Mouse (Mus musculus) left cerebral cortex, postnatal 14 days (tissue): ENCODE results near the gene Slc16a13. TPM values are rescaled to one million over a fixed set of nuclear protein-coding genes. Genes with fewer than 3 reads are reported as not detected.
"Not testable (repeated sequence)": the region's sequence is repeated elsewhere in the genome, so short reads cannot be mapped to it uniquely, and the experiment has no call there.

Experiments
- DNase-seq, 2 experiments: peaks; one replicate each; pipeline ENCODE4 v3.0.0; 2021 to 2022; ENCODE audit warnings: low spot score in 2 of 2, mixed read lengths in 1 of 2
- intact Hi-C: fragments of 180-260 bp; cut with DNase I; formaldehyde crosslinking; loops from one replicate; pipeline ENCODE4 v1.15.1; 2025
- microRNA-seq, 2 experiments: library from miRNA; unstranded; fragments of <30 nt; microRNA quantifications; one replicate each; pipeline ENCODE4 v1.2.0; 2022
- total RNA-seq, 2 experiments: library from RNA; stranded (reverse); gene quantifications; 2 replicates each; pipeline ENCODE4 v1.2.3; 2021

The Slc16a13 gene
- total RNA-seq, 2 experiments from 2014 or later: 8.3 to 10.4 TPM

DNA sequence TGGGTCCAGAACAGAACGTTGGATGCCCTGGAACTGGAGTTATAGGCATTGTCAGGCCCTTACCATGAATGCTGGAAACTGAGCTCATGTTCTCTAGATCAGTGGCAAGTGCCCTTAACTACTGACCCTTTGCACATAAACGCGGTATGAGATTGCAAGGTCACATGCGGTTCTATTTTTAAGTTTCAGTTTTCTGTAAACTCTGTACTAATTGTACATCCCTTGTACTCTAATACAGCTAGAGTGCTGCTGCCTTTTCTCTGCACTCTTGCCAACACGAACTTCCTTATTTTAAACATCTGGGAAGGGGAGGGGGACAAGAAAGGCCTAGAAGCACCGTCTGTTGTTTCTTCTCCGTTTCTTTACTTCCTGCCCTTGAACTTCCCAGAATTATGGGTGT lies 35.7 kb downstream of the Slc16a13 start:
- DNase-seq: no peak
- intact Hi-C loops: no loop called here

DNA sequence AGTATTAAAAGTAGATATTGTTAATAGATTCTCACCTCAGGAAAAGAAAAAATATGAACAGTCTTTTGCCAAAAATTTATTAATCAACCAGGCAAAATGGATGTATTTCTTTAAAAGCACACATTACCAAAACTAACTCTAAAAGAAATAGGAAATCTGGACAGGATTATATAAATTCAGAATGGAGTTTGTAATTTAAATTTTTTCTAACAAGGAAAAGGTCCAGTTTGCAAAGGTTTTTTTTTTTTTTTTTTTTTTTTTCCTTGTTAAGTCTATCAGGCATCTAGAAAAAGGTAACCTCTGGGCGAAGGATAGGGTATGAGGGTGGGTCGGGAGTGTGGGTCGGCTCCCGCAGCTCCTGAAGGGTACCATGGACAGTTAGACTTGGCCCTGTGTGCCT lies 40.4 kb downstream of the Slc16a13 start:
- intact Hi-C loops: no loop called here

DNA sequence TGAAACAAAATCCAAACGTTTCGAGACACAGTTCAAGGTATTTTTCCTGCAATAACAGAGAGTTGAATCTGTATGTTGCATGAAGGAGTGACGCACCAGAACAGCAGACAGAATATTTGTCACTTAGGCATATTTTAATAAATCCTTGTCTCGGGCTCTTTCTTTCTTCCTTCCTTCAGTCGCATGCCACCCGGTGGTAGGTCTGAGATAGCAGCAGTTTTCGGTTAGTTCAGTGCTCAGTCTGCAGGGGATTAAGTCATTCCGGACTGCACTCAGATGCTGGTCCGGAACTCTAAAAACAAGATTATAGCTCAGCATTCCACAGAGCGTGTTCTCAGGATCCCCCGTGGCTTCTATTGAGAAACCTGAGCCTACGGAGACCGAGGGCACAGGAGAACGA lies 41.5 kb downstream of the Slc16a13 start:
- intact Hi-C loops: loop anchor here (2.0 kb wide), 1 partner anchor 105 kb away; no protein-coding TSS in a partner anchor
- DNase-seq: peak in 1 of 2 experiments; percentile 32

More for the DNA sequence above, 40.4 kb downstream of the Slc16a13 start:
- no peak for DNase-seq

DNA sequence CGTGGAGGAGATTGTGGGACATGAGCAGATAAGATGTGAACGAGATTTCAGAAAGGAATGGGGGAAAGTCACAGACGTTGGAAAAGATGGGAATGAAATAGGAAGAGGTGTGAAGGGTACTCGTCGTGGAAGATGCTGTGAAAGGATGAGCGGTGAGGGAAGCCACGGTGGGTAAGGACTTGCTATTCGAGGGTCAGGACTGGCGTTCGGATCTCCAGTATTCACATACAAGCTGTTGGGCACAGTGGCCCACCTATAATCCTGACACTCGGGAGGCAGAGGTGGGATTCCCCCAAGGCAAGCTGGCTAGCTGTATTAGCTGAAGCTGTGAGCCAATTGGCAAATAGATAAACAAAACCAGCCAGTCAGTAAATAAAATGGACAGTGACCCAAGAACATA lies 42.1 kb downstream of the Slc16a13 start:
- DNase-seq: no peak
- intact Hi-C loops: loop anchor here (2.0 kb wide), 1 partner anchor 104 kb away; no protein-coding TSS in a partner anchor

DNA sequence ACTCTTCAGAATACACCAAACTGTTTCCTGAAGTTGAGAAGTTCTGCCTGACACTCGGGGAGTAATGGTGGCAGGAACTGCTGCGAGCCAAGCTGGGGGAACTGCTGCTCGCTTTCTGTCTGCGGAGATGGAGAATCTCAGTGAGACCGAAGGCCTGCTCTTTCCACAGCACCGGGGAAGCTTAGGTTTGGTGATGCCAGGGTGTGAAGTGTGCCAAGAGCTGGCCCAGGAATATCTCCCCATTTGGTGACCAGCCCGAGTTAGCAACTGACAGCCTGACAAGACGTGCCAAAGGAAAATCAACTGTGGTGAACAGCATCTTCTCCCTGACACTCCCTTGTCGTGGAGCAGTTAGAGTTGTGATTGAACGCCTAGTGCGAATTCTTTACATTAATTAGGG lies 42.6 kb downstream of the Slc16a13 start:
- intact Hi-C loops: loop anchor here (2.0 kb wide), 1 partner anchor 104 kb away; no protein-coding TSS in a partner anchor
- DNase-seq: no peak

DNA sequence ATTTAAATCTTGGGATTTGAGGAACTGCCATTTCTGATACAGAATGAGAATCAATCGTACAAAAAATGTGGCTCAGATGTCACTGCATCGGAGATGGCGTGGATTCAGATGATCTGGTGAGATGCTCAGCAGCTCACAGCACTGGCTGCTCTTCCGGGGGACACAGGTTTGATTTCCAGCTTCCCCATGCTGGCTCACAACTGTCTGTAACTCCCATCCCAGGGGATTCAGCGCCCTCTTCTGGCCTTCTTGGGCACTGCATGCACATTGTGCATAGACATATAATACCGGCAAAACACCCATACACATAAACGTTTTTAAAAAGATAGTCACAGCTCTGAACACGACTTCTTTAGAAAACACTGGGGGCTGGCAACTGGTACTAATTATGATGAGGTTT lies 43.2 kb downstream of the Slc16a13 start:
- no peak for DNase-seq
- intact Hi-C loops: loop anchor here (2.0 kb wide), 1 partner anchor 103 kb away; no protein-coding TSS in a partner anchor

DNA sequence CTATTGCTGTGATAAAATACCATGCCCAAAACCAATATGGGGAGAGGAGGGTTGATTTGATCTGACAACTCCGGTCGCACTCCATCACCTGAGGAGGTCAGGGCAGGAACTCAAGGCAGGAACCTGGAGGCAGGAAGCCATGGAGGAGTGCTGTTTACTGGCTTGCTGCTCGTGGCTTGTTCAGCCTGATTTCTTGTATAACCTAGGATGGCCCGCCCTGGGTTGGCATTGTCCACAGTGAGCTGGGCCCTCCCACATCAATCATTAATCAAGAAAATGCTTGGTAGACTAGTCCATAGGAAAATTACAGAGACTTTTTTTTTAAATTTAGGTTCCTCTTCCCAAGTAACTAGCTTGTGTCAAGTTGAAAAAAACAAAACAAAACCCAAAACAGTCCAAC lies 46.4 kb downstream of the Slc16a13 start:
- intact Hi-C loops: no loop called here
- DNase-seq: no peak

DNA sequence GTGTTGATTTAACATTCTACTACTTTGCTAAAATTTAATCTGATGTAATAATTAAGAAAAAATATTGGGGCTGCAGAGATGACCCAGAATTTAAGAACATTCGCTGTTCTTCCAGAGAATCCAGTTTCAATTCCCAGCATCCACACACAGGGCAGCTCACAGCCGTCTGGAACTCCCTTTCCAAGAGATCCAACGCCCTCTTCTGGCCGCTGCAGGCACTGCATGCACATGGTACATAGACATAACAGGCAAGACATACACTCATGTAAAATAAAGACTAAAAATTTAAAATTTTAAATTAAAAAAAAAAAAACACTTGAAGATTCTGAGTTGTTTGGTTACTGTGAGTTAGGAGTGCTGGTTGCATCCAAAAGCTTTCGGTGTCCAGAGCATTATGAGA lies 48.6 kb downstream of the Slc16a13 start:
- intact Hi-C loops: no loop called here
- DNase-seq: no peak

DNA sequence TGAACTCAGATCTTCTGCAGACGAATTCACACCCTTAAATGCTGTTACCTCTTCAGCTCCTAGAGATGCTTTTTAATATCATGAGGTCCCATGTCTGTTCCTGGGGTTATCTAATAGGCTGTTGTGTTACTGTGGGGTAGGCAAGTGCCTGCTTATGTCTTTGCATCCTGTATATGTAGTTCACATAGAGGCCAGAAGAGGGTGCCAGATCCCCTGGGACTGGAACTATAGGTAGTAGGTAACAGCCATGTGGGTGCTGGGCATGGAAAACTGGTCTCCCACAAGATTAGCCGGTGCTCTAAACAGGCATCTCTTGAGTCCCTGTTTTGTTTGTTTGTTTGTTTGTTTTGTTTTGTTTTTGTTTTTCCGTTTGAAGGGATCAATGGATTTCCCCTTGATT lies 49.0 kb downstream of the Slc16a13 start:
- intact Hi-C loops: no loop called here

DNA sequence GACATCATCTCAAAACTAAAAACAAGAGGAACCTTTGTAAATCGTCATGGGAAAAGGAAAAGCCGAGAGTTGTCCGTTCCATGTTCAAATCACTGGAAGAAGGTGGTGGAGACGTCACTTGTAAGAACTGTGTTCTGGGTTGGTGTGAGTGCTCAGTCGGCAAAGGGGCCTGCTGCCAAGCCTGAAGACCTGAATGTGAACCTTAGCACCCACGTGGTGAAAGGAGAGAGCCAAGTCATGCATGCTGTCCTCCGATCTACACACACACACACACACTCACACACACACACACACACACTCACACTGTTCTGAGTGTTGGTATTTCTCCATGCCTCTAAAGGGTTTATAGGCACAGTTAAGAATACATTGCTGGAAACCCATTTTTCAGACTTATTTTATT lies 49.7 kb downstream of the Slc16a13 start:
- no peak for DNase-seq
- intact Hi-C loops: no loop called here

More for the DNA sequence above, 49.0 kb downstream of the Slc16a13 start:
- DNase-seq: peak in 1 of 2 experiments; percentile 14

DNA sequence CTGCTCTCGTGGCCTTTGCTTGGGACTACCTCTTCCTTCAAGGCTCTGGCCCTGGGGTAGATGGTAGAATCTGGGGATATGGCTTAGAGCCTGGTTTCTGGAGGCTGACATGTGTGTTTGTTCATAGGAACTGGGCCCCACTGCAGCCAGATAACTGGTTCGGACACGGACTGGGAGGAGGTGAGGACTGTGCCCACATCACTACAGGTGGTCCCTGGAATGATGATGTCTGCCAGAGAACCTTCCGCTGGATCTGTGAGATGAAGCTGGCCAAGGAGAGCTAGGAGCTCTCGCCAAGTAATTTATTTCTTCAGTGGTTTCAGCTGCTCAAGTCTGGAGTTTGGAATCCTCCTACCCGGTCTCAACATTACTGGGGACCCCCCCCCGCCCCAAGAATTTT lies 50.6 kb downstream of the Slc16a13 start:
- intact Hi-C loops: no loop called here

DNA sequence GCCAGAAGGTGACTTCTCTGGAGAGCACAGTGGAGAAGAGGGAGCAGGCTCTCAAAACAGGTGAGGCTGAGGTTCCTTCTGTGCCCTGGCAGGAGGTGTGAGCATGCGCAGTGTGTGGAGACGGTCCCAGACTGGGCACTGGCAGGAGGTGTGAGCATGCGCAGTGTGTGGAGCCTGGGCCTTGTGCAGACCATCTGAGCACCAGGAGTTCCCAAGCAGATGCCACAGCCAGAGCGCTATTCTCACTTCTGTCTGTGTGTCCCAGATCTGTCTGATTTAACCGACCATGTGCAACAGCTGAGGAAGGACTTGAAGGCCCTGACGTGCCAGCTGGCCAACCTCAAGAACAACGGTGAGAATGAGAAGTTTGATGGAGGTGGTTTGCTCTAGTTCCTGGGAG lies 51.4 kb downstream of the Slc16a13 start:
- intact Hi-C loops, DNase-seq: not testable (repeated sequence)

More for the DNA sequence above, 50.6 kb downstream of the Slc16a13 start:
- DNase-seq: no peak

DNA sequence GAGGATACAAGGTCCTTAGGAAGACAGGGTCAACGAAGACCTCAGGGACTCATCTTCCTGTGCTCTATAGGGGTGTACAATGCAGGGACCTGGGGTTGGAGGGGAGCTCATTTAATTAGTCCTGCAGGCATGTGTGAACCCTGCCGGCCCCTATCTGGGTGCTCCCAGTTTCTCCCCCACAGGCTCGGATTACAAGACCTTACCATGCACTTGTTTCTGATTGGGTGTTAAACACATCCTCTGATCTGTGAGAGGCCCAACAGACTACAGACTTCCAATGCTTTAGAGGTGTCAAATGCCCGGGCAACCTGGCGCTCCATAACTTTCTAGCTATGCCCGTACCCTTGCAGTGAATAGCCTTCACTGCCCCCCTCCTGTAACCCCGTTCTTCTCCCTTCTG lies 52.7 kb downstream of the Slc16a13 start:
- DNase-seq: no peak
- intact Hi-C loops: no loop called here

Small RNAs within 50 kb of the gene (microRNA-seq; reads per million reads assigned to microRNA genes)
- gene Mir195a (674 to 1,507 reads per million in 2 experiments), gene Mir497 (0 reads per million in 2 experiments), gene Mir497b (0 reads per million in 2 experiments)

Other genes starting within 250 kb of the Slc16a13 start
- gene Ctdnep1, start 239.9 kb downstream of the Slc16a13 start, total RNA-seq: 100 to 1,000 TPM; 115 TPM
- gene Elp5, start 238.5 kb downstream of the Slc16a13 start, total RNA-seq: 100 to 1,000 TPM; 103 to 107 TPM
- gene Gabarap, start 229.9 kb downstream of the Slc16a13 start, total RNA-seq: 100 to 1,000 TPM; 213 to 217 TPM
- gene Phf23, start 225.3 kb downstream of the Slc16a13 start, total RNA-seq: 10 to 100 TPM; 39.2 to 40.2 TPM
- 10 to 100 TPM; 27.3 to 30.0 TPM for gene Dvl2, start 220.5 kb downstream of the Slc16a13 start, total RNA-seq
- 10 to 100 TPM; 50.7 to 53.6 TPM for gene Acadvl, start 205.7 kb downstream of the Slc16a13 start, total RNA-seq
- gene Dlg4, start 204.1 kb downstream of the Slc16a13 start, total RNA-seq: 1,000 to 10,000 TPM in 1 of 2 experiments, 100 to 1,000 TPM in 1; 1,000 to 1,075 TPM
- 1 to 10 TPM; 1.9 to 2.4 TPM for gene Asgr1, start 167.0 kb downstream of the Slc16a13 start, total RNA-seq
- not detected for gene Asgr2, start 128.4 kb downstream of the Slc16a13 start, total RNA-seq
- gene Mgl2, start 90.7 kb downstream of the Slc16a13 start, total RNA-seq: under 1 TPM; 0.51 to 0.61 TPM
- gene Clec10a, start 64.9 kb downstream of the Slc16a13 start, total RNA-seq: 1 to 10 TPM; 3.3 to 5.3 TPM
- gene Slc16a11, start 8.3 kb downstream of the Slc16a13 start, total RNA-seq: 10 to 100 TPM; 27.2 to 36.8 TPM
- gene Bcl6b, start 8.7 kb upstream of the Slc16a13 start, total RNA-seq: 1 to 10 TPM; 5.1 to 5.3 TPM
- 10 to 100 TPM; 41.3 to 54.2 TPM for gene 0610010K14Rik, start 16.9 kb upstream of the Slc16a13 start, total RNA-seq
- gene Gm21988, start 18.8 kb upstream of the Slc16a13 start, total RNA-seq: 1 to 10 TPM; 5.9 to 7.3 TPM
- 100 to 1,000 TPM; 291 TPM for gene Rnasek, start 18.8 kb upstream of the Slc16a13 start, total RNA-seq
- gene Alox12, start 34.3 kb upstream of the Slc16a13 start, total RNA-seq: under 1 TPM in 1 of 2 experiments, not detected in 1; 0.13 TPM
- under 1 TPM; 0.35 to 0.76 TPM for gene Alox12e, start 101.6 kb upstream of the Slc16a13 start, total RNA-seq
- not detected for gene Alox15, start 131.0 kb upstream of the Slc16a13 start, total RNA-seq
- gene Pelp1, start 189.0 kb upstream of the Slc16a13 start, total RNA-seq: 10 to 100 TPM; 38.7 to 39.9 TPM
- gene Arrb2, start 211.6 kb upstream of the Slc16a13 start, total RNA-seq: 10 to 100 TPM; 75.1 to 78.6 TPM
- 10 to 100 TPM; 14.4 to 15.9 TPM for gene Med11, start 230.9 kb upstream of the Slc16a13 start, total RNA-seq
- under 1 TPM; 0.46 to 0.55 TPM for gene Zmynd15, start 238.4 kb upstream of the Slc16a13 start, total RNA-seq
- gene Cxcl16, start 238.9 kb upstream of the Slc16a13 start, total RNA-seq: 1 to 10 TPM in 1 of 2 experiments, under 1 TPM in 1; 0.66 to 1.3 TPM